Mouse (Mus musculus): ENCODE data around the gene Zscan29. TPM values are rescaled to one million over a fixed set of nuclear protein-coding genes. Genes with fewer than 3 reads are reported as not detected.
"Not testable (repeated sequence)": the region's sequence is repeated elsewhere in the genome, so short reads cannot be mapped to it uniquely, and the experiment has no call there.

Gene Zscan29
- polyA plus RNA-seq, 1 experiment from 2014 or later = 11.5 TPM

- no peak for DNase-seq (ENCODE audit: low spot score)
Measured at GRCm38 (mm10) chr2:121137371-121137770, 33.6 kb downstream of the Zscan29 start.

- DNase-seq (ENCODE audit: low spot score) = no peak
Measured at GRCm38 (mm10) chr2:121132822-121133221, 38.1 kb downstream of the Zscan29 start.

- no peak for DNase-seq (ENCODE audit: low spot score)
Measured at GRCm38 (mm10) chr2:121128865-121129620, 41.9 kb downstream of the Zscan29 start.

GRCm38 (mm10) chr2:121127536-121127935, 43.4 kb downstream of the Zscan29 start:
- no peak for DNase-seq (ENCODE audit: low spot score)

- DNase-seq (ENCODE audit: low spot score) = not testable (repeated sequence)
Measured at GRCm38 (mm10) chr2:121126302-121126701, 44.6 kb downstream of the Zscan29 start.

- DNase-seq (ENCODE audit: low spot score) = no peak
Measured at GRCm38 (mm10) chr2:121119260-121119659, 51.7 kb downstream of the Zscan29 start.

- no peak for DNase-seq (ENCODE audit: low spot score)
Measured at GRCm38 (mm10) chr2:121115418-121115817, 55.5 kb downstream of the Zscan29 start.

- no peak for DNase-seq (ENCODE audit: low spot score)
Measured at GRCm38 (mm10) chr2:121109695-121110094, 61.2 kb downstream of the Zscan29 start, which contains the start of gene Tgm7. Gene Tgm7 (minus strand): TSS chr2:121109795.

Other genes with a start within 250 kb of the Zscan29 start
- gene Ubr1, start 200.4 kb downstream of the Zscan29 start, polyA plus RNA-seq (2015; fragmentation: Nextera tagmentation; extraction: Ambion mirVana) = 23.1 and 28.6 TPM in 2 replicates
- 3.0 and 4.7 TPM in 2 replicates for gene Tmem62, start 194.1 kb downstream of the Zscan29 start, polyA plus RNA-seq (2015; fragmentation: Nextera tagmentation; extraction: Ambion mirVana)
- 81.1 and 85.9 TPM in 2 replicates for gene Ccndbp1, start 162.7 kb downstream of the Zscan29 start, polyA plus RNA-seq (2015; fragmentation: Nextera tagmentation; extraction: Ambion mirVana)
- 0.30 and 0.46 TPM in 2 replicates for gene Epb42, start 134.1 kb downstream of the Zscan29 start, polyA plus RNA-seq (2015; fragmentation: Nextera tagmentation; extraction: Ambion mirVana)
- 0.31 and 0.42 TPM in 2 replicates for gene Tgm5, start 85.3 kb downstream of the Zscan29 start, polyA plus RNA-seq (2015; fragmentation: Nextera tagmentation; extraction: Ambion mirVana)
- gene Tgm7, start 61.3 kb downstream of the Zscan29 start, polyA plus RNA-seq (2015; fragmentation: Nextera tagmentation; extraction: Ambion mirVana) = 0.37 and 0.38 TPM in 2 replicates
- 20.3 and 21.3 TPM in 2 replicates for gene Adal, start 30.7 kb downstream of the Zscan29 start, polyA plus RNA-seq (2015; fragmentation: Nextera tagmentation; extraction: Ambion mirVana)
- 23.4 and 25.5 TPM in 2 replicates for gene Lcmt2, start 30.5 kb downstream of the Zscan29 start, polyA plus RNA-seq (2015; fragmentation: Nextera tagmentation; extraction: Ambion mirVana)
- gene Tubgcp4, start 471 bp downstream of the Zscan29 start, polyA plus RNA-seq (2015; fragmentation: Nextera tagmentation; extraction: Ambion mirVana) = 45.5 and 51.2 TPM in 2 replicates
- 23.0 and 24.3 TPM in 2 replicates for gene Trp53bp1, start 100.3 kb upstream of the Zscan29 start, polyA plus RNA-seq (2015; fragmentation: Nextera tagmentation; extraction: Ambion mirVana)
- gene Map1a, start 118.5 kb upstream of the Zscan29 start, polyA plus RNA-seq (2015; fragmentation: Nextera tagmentation; extraction: Ambion mirVana) = 0.28 and 0.39 TPM in 2 replicates
- gene Ppip5k1, start 184.3 kb upstream of the Zscan29 start, polyA plus RNA-seq (2015; fragmentation: Nextera tagmentation; extraction: Ambion mirVana) = 8.5 and 8.7 TPM in 2 replicates
- 5.9 and 7.0 TPM in 2 replicates for gene Ckmt1, start 186.6 kb upstream of the Zscan29 start, polyA plus RNA-seq (2015; fragmentation: Nextera tagmentation; extraction: Ambion mirVana)
- gene Strc, start 216.0 kb upstream of the Zscan29 start, polyA plus RNA-seq (2015; fragmentation: Nextera tagmentation; extraction: Ambion mirVana) = 0.07 TPM in 1 of 2 replicates, not detected in the other
- gene Pdia3, start 242.7 kb upstream of the Zscan29 start, polyA plus RNA-seq (2015; fragmentation: Nextera tagmentation; extraction: Ambion mirVana) = 319 and 390 TPM in 2 replicates
- gene Catsper2, start 242.7 kb upstream of the Zscan29 start, polyA plus RNA-seq (2015; fragmentation: Nextera tagmentation; extraction: Ambion mirVana) = 1.6 and 2.1 TPM in 2 replicates

Data from thymus, postnatal 0 days (tissue).